Mouse (Mus musculus): ENCODE measurements around the gene Rasa2. TPM values are rescaled to one million over a fixed set of nuclear protein-coding genes. Genes with fewer than 3 reads are reported as not detected.
"Not testable (repeated sequence)": the region's sequence is repeated elsewhere in the genome, so short reads cannot be mapped to it uniquely, and the experiment has no call there.

The Rasa2 gene
- total RNA-seq, 2 experiments from 2014 or later: 4.3 to 9.6 TPM

GRCm38 (mm10) chr9:96529961-96530673 lies 101.3 kb downstream of the Rasa2 start:
- DNase-seq: no peak

- DNase-seq: no peak
These were observed 105.4 kb downstream of the Rasa2 start for GRCm38 (mm10) chr9:96526011-96526410.

GRCm38 (mm10) chr9:96524972-96525506 lies 106.4 kb downstream of the Rasa2 start, which contains the start of gene Gm28729:
TSS of gene Gm28729 (minus strand) at chr9:96525264.
- DNase-seq: no peak

- DNase-seq: no peak
These were observed 108.3 kb downstream of the Rasa2 start for GRCm38 (mm10) chr9:96523148-96523547.

GRCm38 (mm10) chr9:96521574-96521973 lies 109.8 kb downstream of the Rasa2 start:
- not testable (repeated sequence) for DNase-seq

- no peak for DNase-seq
These were observed 114.0 kb downstream of the Rasa2 start for GRCm38 (mm10) chr9:96517429-96517828.

- DNase-seq: no peak
These were observed 114.6 kb downstream of the Rasa2 start for GRCm38 (mm10) chr9:96516806-96517205.

GRCm38 (mm10) chr9:96515737-96516136 lies 115.7 kb downstream of the Rasa2 start:
- DNase-seq: no peak

GRCm38 (mm10) chr9:96514278-96514677 lies 117.1 kb downstream of the Rasa2 start:
- no peak for DNase-seq

GRCm38 (mm10) chr9:96506011-96506498 lies 125.4 kb downstream of the Rasa2 start:
- DNase-seq: peak; percentile 23

GRCm38 (mm10) chr9:96505156-96505555 lies 126.3 kb downstream of the Rasa2 start:
- no peak for DNase-seq

- no peak for DNase-seq
These were observed 127.1 kb downstream of the Rasa2 start for GRCm38 (mm10) chr9:96504116-96504895.

- no peak for DNase-seq
These were observed 128.4 kb downstream of the Rasa2 start for GRCm38 (mm10) chr9:96502856-96503610.

- DNase-seq: no peak
These were observed 130.2 kb downstream of the Rasa2 start for GRCm38 (mm10) chr9:96501217-96501616.

- no peak for DNase-seq
These were observed 138.2 kb downstream of the Rasa2 start for GRCm38 (mm10) chr9:96493212-96493611.

- DNase-seq: peak; percentile 60
These were observed 139.6 kb downstream of the Rasa2 start for GRCm38 (mm10) chr9:96491810-96492209.

Other genes with a start within 250 kb of the Rasa2 start
- gene Rnf7, start 152.9 kb downstream of the Rasa2 start, total RNA-seq (2021): 10 to 100 TPM; 75.8 to 85.4 TPM
- gene Gm28729, start 106.4 kb downstream of the Rasa2 start, total RNA-seq (2021): 1 to 10 TPM in 1 of 2 experiments, under 1 TPM in 1; 0.89 to 1.3 TPM
- 10 to 100 TPM; 13.8 to 17.9 TPM for gene Zbtb38, start 121.2 kb upstream of the Rasa2 start, total RNA-seq (2021)

Measured in gastrocnemius, postnatal 10 days (tissue).